In the genomic region with DNA sequence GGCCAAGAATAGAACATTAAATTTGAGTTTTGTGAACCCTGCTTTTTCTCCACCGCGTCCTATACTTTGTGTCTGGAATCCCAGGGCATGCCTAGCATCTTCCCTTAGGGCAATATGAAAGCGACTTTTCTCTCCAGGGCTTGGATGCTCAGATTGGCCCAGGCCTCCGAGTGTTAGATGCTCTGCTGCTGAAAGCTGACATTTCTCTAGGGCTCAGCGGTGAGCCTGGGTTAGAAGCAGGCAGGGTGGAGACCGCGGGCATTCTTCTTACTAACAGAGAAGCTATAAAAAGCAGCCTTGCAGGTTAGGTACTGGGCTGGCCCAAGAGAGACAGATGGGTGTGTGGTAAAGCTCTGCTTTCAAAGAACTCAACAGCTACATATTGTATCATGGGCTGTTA, we compare ENCODE assay signal across 16 mouse cellular contexts.
"Had no signal": no experiment of that assay in that cellular context is flagged by ENCODE, and none has a peak within 500 bp of the region (broad histone marks: within the 10 kb centered on the region; RNA-seq: fewer than 3 reads in every experiment).

No protein-coding gene starts in this region.

- H3K36me3 ChIP-seq: neural tube, embryonic 13.5 days; neural tube, embryonic 15.5 days; stomach, embryonic 15.5 days had no signal

- H3K27me3 ChIP-seq: neural tube, embryonic 13.5 days; neural tube, embryonic 15.5 days; stomach, embryonic 15.5 days had no signal

- H3K9me3 ChIP-seq: neural tube, embryonic 13.5 days; neural tube, embryonic 15.5 days; stomach, embryonic 15.5 days had no signal

- H3K27ac ChIP-seq: neural tube, embryonic 13.5 days; neural tube, embryonic 15.5 days; stomach, embryonic 15.5 days; stomach, postnatal 0 days had no signal

- H3K4me1 ChIP-seq: stomach, embryonic 15.5 days had no signal

- DNase-seq: retina, postnatal 1 day; right cerebral cortex, adult 18-20 months; right cerebral cortex, postnatal 14 days; right cerebral cortex, postnatal 25 days; right cerebral cortex, postnatal 4 days; spleen, adult 18-20 months; thymus, adult 18-20 months; thymus, adult 2 months; thymus, postnatal 14 days; thymus, postnatal 25 days; thymus, postnatal 36 days; thymus, postnatal 4 days had no signal

- H3K4me3 ChIP-seq: neural tube, embryonic 13.5 days; neural tube, embryonic 15.5 days; stomach, embryonic 15.5 days had no signal
